Mouse (Mus musculus) E14TG2a.4 (cell line): ENCODE data around the gene Nup160.

Experiments
- H3K27me3 ChIP-seq: 2 replicates; pipeline ENCODE4 v1.6.1; 2014; ENCODE audit warnings: low read length, control low read depth; ENCODE audit not compliant: insufficient read depth
- H3K36me3 ChIP-seq: 2 replicates; pipeline ENCODE4 v1.6.1; 2014; ENCODE audit warnings: low read length, control low read depth; ENCODE audit not compliant: insufficient read depth
- H3K4me1 ChIP-seq: replicated peaks from 2 replicates; pipeline ENCODE4 v1.6.1; 2014; ENCODE audit warnings: low read depth, low read length, control low read depth
- H3K4me3 ChIP-seq: replicated peaks from 2 replicates; pipeline ENCODE4 v1.5.1; 2014; ENCODE audit warnings: mild to moderate bottlenecking, low read length
- H3K9me3 ChIP-seq: 2 replicates; pipeline ENCODE4 v1.6.1; 2014; ENCODE audit warnings: low read length, control low read depth
- CTCF ChIP-seq: conservative IDR thresholded peaks from 2 replicates; pipeline ENCODE4 v1.5.1; 2014; ENCODE audit warnings: low read length
- NANOG ChIP-seq: IDR thresholded peaks from 2 replicates; pipeline ENCODE4 v1.6.1; 2014; ENCODE audit warnings: borderline replicate concordance, low read length, mixed read lengths
- POU5F1 ChIP-seq: IDR thresholded peaks from 2 replicates; pipeline ENCODE4 v1.6.1; 2014; ENCODE audit warnings: low read length, borderline replicate concordance

Nup160 gene

DNA sequence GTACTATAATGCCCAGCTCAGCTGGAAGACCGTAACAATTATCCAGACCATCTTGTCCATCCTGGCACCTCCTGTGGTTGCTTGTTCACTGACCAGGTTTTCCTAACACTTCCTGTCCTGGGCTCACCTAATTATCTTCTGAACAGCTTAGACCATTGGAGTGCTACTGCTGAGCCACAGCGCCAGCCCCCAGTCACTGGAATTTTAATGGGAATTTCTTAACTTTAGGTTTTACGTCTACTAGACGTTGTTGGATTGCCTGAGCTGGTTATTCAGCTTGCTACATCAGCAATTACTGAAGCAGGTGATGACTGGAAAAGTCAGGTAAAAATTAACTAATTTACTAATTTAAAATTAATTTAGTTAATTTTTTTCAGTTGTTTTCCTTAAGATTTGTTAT, 40.4 kb downstream of the Nup160 start:
- Histone ChIP-seq H3K36me3 (peaks cover 96% of the 10 kb centered on the region), H3K4me1 (no peaks in the 10 kb centered on the region), H3K27me3 (no peaks in the 10 kb centered on the region), H3K4me3 (no peak overlapping the region), H3K9me3 (no peaks in the 10 kb centered on the region)
- TF ChIP-seq NANOG (no peak), CTCF (no peak), POU5F1 (no peak)

DNA sequence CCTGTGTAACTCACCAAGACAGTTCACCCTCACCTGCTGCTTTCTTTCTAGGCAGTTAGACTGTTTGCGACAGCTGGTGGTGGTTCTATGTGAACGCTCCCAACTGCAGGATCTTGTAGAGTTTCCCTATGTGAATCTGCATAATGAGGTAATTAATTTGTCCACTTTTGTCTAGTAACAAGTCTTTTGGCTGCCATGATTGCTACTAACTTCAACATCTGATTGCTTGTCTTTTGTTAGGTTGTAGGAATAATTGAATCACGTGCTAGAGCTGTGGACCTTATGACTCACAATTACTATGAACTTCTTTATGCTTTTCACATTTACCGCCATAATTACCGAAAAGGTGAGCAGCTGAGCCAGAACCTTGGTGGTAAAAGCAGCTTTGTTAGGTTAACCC, 40.9 kb downstream of the Nup160 start:
- Histone ChIP-seq H3K27me3 (no peaks in the 10 kb centered on the region), H3K4me1 (no peaks in the 10 kb centered on the region), H3K4me3 (no peak overlapping the region), H3K36me3 (peaks cover 96% of the 10 kb centered on the region), H3K9me3 (no peaks in the 10 kb centered on the region)
- TF ChIP-seq NANOG, result no peak
- TF ChIP-seq POU5F1, result no peak
- TF ChIP-seq CTCF, result no peak

DNA sequence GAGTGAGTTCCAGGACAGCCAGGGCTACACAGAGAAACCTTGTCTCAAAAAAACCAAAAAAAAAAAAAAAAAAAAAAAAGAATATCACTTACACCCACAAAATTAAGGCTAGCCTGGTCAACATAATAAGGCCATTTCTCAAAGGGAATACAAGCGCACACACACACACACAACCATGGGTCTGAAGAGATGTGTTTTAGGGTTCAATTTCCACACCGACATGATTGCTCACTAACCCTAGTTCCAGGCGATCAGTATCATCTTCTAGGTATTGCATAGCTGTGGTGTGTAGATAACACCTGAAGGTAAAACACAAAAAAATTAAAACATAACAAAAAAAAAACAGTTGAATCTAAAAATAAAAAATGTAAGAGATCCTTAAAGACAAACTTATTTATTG, 49.8 kb downstream of the Nup160 start:
- no peak for TF ChIP-seq NANOG
- no peak for TF ChIP-seq POU5F1
- no peak for TF ChIP-seq CTCF
- no peaks in the 10 kb centered on the region for H3K27me3 ChIP-seq
- no peaks in the 10 kb centered on the region for H3K9me3 ChIP-seq
- no peak overlapping the region for H3K4me3 ChIP-seq
- H3K36me3 ChIP-seq, result peaks cover 97% of the 10 kb centered on the region
- H3K4me1 ChIP-seq, result peaks cover 5% of the 10 kb centered on the region

DNA sequence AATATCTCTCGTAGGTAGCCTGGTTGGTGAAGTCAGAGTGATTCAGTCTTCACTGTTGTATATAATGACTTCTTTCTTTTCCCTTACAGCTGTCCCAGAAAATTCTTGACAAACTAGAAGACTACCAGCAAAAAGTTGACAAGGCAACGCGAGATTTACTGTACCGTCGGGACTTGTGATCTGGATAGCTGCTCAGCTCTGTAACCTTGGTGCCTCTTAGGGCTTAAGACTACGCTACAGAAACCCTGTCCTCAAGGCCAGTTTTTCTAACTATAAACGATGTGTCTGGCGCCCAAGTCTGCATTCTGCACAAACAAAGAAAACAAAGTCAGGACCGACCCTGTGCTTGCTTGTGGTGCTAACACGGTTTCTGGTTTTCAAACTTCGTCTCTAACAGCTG, 58.3 kb downstream of the Nup160 start:
- peaks cover 90% of the 10 kb centered on the region for H3K36me3 ChIP-seq
- TF ChIP-seq CTCF (no peak), POU5F1 (no peak), NANOG (no peak)

DNA sequence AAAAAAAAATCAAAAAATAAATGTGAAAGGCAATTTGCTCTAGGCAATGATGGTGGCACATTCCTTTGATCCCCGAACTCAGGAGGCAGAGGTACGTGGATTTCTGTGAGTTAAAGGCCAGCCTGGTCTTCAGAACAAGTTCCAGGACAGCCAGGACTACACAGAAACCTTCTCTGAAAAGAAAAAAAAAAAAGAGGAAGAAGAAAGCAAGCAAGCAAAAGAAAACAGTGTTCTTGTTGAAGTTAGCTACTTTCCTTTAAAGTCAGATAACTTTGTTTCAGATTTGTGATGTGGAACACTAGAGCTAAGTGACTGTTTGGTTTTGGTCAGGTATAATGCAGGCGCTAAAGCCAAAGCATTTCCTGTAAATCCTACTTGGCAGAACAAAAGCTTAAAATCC, 61.8 kb downstream of the Nup160 start:
- Histone ChIP-seq H3K4me3 (no peak overlapping the region), H3K4me1 (peaks cover 13% of the 10 kb centered on the region; the same call in 1 of the 2 replicates), H3K9me3 (no peaks in the 10 kb centered on the region), H3K27me3 (no peaks in the 10 kb centered on the region), H3K36me3 (peaks cover 64% of the 10 kb centered on the region)
- TF ChIP-seq POU5F1 (no peak), NANOG (no peak), CTCF (no peak)

More for the DNA sequence above, 58.3 kb downstream of the Nup160 start:
- Histone ChIP-seq H3K4me3 (no peak overlapping the region), H3K9me3 (no peaks in the 10 kb centered on the region), H3K27me3 (no peaks in the 10 kb centered on the region), H3K4me1 (peaks cover 12% of the 10 kb centered on the region)

DNA sequence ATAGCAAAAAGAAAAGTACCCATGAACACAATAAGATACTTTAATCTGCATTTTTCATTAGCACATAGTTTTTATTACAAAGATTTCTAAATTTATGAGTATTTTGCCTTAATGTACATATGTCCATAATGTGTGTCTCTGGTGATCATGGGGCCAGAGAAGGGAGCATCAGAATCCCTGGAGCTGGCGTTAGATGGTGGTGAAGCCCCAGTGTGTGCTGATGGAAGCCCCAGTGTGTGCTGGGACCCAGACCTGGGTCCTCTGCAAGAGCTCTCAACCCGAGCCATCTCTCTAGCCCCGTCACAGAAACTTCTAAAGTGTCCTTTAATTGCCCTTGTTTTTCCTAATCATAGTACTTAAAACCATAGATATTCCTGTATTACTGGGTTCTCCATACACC, 62.3 kb downstream of the Nup160 start:
- Histone ChIP-seq H3K36me3 (peaks cover 58% of the 10 kb centered on the region), H3K27me3 (no peaks in the 10 kb centered on the region), H3K4me1 (peaks cover 16% of the 10 kb centered on the region; the same call in 1 of the 2 replicates), H3K9me3 (no peaks in the 10 kb centered on the region), H3K4me3 (no peak overlapping the region)
- no peak for TF ChIP-seq POU5F1
- no peak for TF ChIP-seq CTCF
- TF ChIP-seq NANOG, result no peak

DNA sequence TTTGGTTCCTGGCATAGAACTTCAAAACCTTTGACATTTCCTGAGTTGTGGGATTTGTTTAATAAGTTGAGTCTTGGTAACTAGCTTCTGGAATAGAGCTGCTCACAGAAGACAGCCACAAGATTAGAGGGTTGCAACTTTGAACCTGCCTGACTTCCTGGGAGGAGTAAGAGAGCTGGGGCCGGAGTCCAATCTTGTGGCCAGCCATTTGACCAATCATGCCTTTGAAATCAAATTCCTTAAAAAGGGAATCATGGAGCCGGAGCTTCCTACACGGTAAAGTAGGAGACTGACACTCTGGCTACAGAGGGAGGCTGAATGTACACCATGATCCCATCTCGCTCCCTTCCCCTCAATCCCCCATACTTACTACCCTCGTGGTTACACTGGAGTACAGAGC, 62.9 kb downstream of the Nup160 start:
- no peaks in the 10 kb centered on the region for H3K27me3 ChIP-seq
- H3K36me3 ChIP-seq, result peaks cover 52% of the 10 kb centered on the region
- no peaks in the 10 kb centered on the region for H3K9me3 ChIP-seq
- no peak overlapping the region for H3K4me3 ChIP-seq
- no peak for TF ChIP-seq CTCF
- H3K4me1 ChIP-seq, result peaks cover 17% of the 10 kb centered on the region; the same call in 1 of the 2 replicates

DNA sequence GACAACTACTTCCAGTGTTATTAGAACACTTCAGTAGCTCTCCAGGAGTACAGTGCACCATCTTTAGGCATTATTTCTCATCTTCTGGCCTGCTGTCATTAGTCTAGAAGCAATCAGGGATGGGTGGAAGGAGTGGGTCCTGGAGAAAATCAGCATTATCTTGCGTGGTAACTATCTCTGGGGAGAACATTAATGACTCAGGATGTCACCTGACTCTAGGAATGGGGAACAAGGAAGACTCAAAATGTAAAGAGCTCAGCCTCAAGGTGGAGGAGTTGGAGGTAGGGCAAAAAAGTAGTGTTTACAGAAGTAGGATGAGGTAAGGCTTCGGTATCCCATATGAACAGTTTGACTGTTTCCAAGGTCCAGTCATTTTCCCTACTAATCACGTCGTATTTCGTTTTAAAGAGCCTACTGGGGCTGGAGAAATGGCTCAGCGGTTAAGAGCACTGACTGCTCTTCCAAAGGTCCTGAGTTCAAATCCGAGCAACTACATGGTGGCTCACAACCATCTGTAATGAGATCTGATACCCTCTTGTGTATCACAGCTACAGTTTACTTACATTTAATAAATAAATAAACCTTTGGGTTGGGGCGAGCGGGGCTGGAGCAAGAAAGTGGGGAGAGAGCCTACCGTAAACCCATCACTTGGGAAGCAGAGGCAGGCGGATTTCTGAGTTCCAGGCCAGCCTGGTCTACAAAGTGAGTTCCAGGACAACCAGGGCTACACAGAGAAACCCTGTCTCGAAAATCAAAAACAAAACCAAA, 67.5 kb downstream of the Nup160 start:
- TF ChIP-seq NANOG, result no peak
- TF ChIP-seq CTCF, result no peak
- TF ChIP-seq POU5F1, result no peak
- peak overlapping the region; percentile 84 for H3K4me3 ChIP-seq
- H3K27me3 ChIP-seq, result no peaks in the 10 kb centered on the region
- H3K4me1 ChIP-seq, result peaks cover 35% of the 10 kb centered on the region
- no peaks in the 10 kb centered on the region for H3K9me3 ChIP-seq
- peaks cover 37% of the 10 kb centered on the region for H3K36me3 ChIP-seq

DNA sequence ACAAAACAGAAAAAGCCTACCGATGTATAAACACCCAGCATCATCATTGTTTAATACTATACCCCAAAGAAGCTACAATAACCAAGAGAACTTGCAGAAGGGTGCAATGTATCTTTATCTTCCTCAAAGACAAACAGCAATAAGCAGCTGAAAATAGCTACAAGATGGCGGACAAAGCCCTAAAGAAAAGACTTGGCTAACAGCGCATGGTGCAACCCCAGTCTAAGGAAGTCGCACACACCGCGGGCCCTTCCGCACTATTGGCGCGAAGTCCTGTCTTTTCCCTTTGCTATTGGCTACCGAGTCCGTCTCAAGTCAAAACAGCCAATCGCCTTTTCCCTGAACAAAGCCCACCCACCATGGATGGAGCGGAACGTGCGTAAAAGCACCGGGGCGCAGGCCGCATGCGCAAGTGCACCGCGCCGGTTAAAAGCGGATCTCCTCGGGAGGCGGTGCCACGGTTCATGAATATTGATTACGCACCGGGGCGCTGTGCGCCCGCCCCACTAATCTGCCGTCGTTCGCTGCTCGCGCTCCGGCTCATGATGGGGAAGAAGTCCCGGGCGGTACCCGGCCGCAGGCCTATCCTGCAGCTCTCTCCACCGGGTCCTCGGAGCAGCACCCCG, 68.2 kb downstream of the Nup160 start, which contains the start of gene Fnbp4:
Fnbp4 (plus strand) TSS at position 318 of the 626 bp plus-strand sequence.
- Histone ChIP-seq H3K4me3 (peak within 1 kb of the TSS; percentile 98), H3K9me3 (no peaks in the 10 kb centered on the region), H3K36me3 (peaks cover 40% of the 10 kb centered on the region), H3K4me1 (peaks cover 42% of the 10 kb centered on the region), H3K27me3 (no peaks in the 10 kb centered on the region)
- no peak for TF ChIP-seq NANOG
- TF ChIP-seq CTCF, result no peak
- no peak for TF ChIP-seq POU5F1
